Mouse (Mus musculus) urinary bladder, adult 18-20 months (tissue): ENCODE results near the gene Olfr938.

ENCODE experiments used
- DNase-seq, 2 experiments: peaks; one replicate each; pipeline ENCODE4 v3.0.0; 2022; ENCODE audit warnings: low spot score in 2 of 2, mixed read lengths in 2 of 2

Olfr938 gene

DNA sequence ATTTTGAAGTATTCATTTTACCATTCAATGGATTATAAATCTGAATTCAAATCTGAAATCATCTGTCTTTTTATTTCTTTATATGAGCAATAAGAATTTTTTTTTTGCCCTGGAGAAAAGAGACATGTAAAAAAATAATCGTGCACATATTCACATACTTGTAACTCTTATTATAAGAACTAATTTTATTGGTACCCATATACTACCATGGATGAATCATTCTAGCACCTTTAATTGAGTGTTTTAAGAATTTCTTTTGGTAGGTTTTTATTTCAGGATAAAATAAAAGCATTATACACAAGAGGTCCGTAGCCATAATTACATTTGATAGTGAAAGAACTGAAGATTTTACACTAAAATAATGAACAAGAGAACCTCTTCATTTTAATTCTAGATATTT is at the start of gene Olfr938:
TSS of gene Olfr938 (minus strand) at position 101 of the 400 bp plus-strand sequence.
- DNase-seq, result no peak

DNA sequence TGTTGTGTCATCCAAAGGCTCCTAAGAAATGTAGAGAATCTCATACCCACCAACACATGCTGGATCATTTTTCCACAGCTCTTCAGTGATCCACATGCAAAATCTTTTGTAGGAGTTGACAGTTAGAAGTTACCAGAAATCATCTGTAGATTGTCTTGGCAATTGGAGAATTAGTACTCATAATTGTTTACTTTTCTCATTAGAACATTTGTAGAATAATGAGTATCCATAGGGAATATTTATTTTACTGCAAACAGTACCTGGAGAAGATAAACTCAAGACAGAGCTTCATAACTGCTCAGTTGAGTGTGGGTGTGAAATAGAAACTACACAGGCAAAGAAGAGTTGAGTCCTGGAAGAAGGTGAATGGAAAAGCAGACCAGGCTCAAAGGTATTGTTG is 49.1 kb upstream of the Olfr938 start, which contains the start of gene Olfr27:
TSS of gene Olfr27 (plus strand) at position 301 of the 400 bp plus-strand sequence.
- DNase-seq, result no peak

GRCm38 (mm10) chr9:39127326-39127725 is 48.6 kb upstream of the Olfr938 start:
- no peak for DNase-seq

DNA sequence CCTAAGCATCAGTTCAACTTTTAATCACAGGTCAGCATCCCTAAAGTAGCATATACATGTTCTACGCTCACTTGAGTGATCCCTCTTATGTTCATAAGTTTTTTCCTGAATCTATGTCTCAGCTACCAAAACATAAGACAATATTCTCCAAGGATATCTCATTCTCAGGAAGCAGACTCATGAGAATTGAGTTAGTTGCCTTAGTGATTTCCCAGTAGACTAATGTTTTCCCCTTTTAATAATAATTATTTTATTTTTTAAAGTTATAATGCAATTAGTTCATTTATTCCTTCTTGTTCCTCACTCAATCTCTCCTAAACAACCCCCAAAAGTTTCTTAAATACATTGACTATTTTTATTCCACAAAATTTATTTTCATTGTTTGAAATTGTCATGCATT is 13.8 kb downstream of the Olfr938 start, which contains the start of gene Olfr937:
TSS of gene Olfr937 (minus strand) at position 101 of the 400 bp plus-strand sequence.
- DNase-seq, result no peak
